Mouse (Mus musculus) adipose tissue, adult 10 weeks (tissue): ENCODE measurements around the gene Npas3. TPM values are rescaled to one million over a fixed set of nuclear protein-coding genes. Genes with fewer than 3 reads are reported as not detected.

Experiments
- polyA plus RNA-seq: library from polyadenylated mRNA; stranded (reverse); fragments of 350-450 nt; fragmentation: Illumina TruSeq; extraction: RNeasy Lipid Tissue Mini Kit (QIAGEN cat#74804); gene quantifications from one replicate; pipeline ENCODE4 v1.2.3, GENCODE M21; 2014; ENCODE audit warnings: low read depth, low replicate concordance

The Npas3 gene
- 0.20 TPM for polyA plus RNA-seq

GRCm38 (mm10) chr12:53248101-53248727, at the start of gene Npas3:
Gene Npas3, plus strand, starts transcription at chr12:53248677.

